Mouse (Mus musculus): Measurements from ENCODE around the gene Osbpl8. TPM values are rescaled to one million over a fixed set of nuclear protein-coding genes. Genes with fewer than 3 reads are reported as not detected.
A peak's percentile ranks its signal among the peaks of the same experiment; 100 is the strongest.

The Osbpl8 gene
- total and polyA plus RNA-seq, 3 experiments = 12.9 to 26.4 (median 23.4) TPM

- Histone ChIP-seq H3K36me3 (replicated peaks in 1 of 2; ENCODE audit: control insufficient read depth in 1 of 2, insufficient read depth in 1 of 2, low read length in 1 of 2) (no peaks in the 10 kb centered on the region), H3K4me3 (replicated peaks in 1 of 3; ENCODE audit: low read depth in 2 of 3, low read length in 2 of 3, poor library complexity in 1 of 3) (peak overlapping the region; percentile 58 to 75 (median 67)), H3K27ac (ENCODE audit: insufficient read depth, low read depth) (peak overlapping the region; percentile 99), H3K4me2 (ENCODE audit: insufficient read depth, low read depth, poor library complexity, severe bottlenecking) (peak overlapping the region; percentile 70), H3K79me2 (replicated peaks; ENCODE audit: control insufficient read depth, extremely low read depth, insufficient read depth, poor library complexity, severe bottlenecking) (no peaks in the 10 kb centered on the region), H3K9me3 (replicated peaks; ENCODE audit: low read length) (peaks cover 3% of the 10 kb centered on the region), H3K9ac (ENCODE audit: insufficient read depth, low read depth) (peak overlapping the region; percentile 69), H3K27me3 (replicated peaks) (no peaks in the 10 kb centered on the region), H3K4me1 (ENCODE audit: control insufficient read depth in 1 of 2, insufficient read depth in 2 of 2) (peaks cover 23 to 60% of the 10 kb centered on the region in 2 experiments)
- dilution Hi-C loops (cut with MboI; ENCODE audit: extremely low pct_ligation_motif_present, extremely low pct_unique_long_range_greater_than_20kb, low sequenced_read_pairs) (no loop called here), in situ Hi-C loops (cut with MboI; ENCODE audit: low pct_ligation_motif_present, low pct_unique_long_range_greater_than_20kb, low sequenced_read_pairs) (no loop called here)
- TF ChIP-seq USF2 (conservative IDR thresholded peaks at IDR 0.05; ENCODE audit: low read depth, low read length) (no peak), IRF4 (IDR thresholded peaks at IDR 0.05; ENCODE audit: low read depth, low read length) (peak; percentile 97), USF1 (IDR thresholded peaks at IDR 0.05; ENCODE audit: low read depth, low read length) (no peak), MYC (IDR thresholded peaks at IDR 0.05; ENCODE audit: low read depth, low read length) (peak; percentile 74; the same call in 1 of the 2 replicates), MXI1 (IDR thresholded peaks at IDR 0.05; ENCODE audit: low read depth, low read length) (peak; percentile 32; the same call in 1 of the 2 replicates), SIN3A (IDR thresholded peaks at IDR 0.05; ENCODE audit: low read length) (no peak), ZNF384 (IDR thresholded peaks at IDR 0.05; ENCODE audit: low read depth, low read length) (peak; percentile 36), CHD2 (IDR thresholded peaks at IDR 0.05; ENCODE audit: low read length) (peak; percentile 78; the same call in 1 of the 2 replicates), ETS1 (conservative IDR thresholded peaks at IDR 0.05; ENCODE audit: low read depth, low read length) (peak; percentile 96), MAFK (IDR thresholded peaks at IDR 0.05; ENCODE audit: insufficient replicate concordance, low read length) (0 out of 2 replicates have a peak, but pooled peaks have one; percentile 10), NRF1 (IDR thresholded peaks at IDR 0.05; ENCODE audit: low read depth, low read length) (no peak; the same call in 1 of the 2 replicates), MEF2A (IDR thresholded peaks at IDR 0.05; ENCODE audit: borderline replicate concordance, low read depth, low read length) (peak; percentile 91), ZC3H11A (IDR thresholded peaks at IDR 0.05; ENCODE audit: low read depth, low read length) (no peak), ZMIZ1 (IDR thresholded peaks at IDR 0.05; ENCODE audit: low read depth, low read length) (no peak; the same call in 1 of the 2 replicates), JUN (IDR thresholded peaks at IDR 0.05; ENCODE audit: insufficient read depth, low read depth, low read length) (peak; percentile 53), RCOR1 (conservative IDR thresholded peaks at IDR 0.05; ENCODE audit: low read depth, low read length) (peak; percentile 97), CTCF (conservative IDR thresholded peaks at IDR 0.05 in 1 of 2, IDR thresholded peaks at IDR 0.05 in 1 of 2; ENCODE audit: low read depth in 2 of 2, low read length in 2 of 2) (no peak), UBTF (IDR thresholded peaks at IDR 0.05; ENCODE audit: low read depth, low read length) (0 out of 2 replicates have a peak, but pooled peaks have one; percentile 35), PAX5 (IDR thresholded peaks at IDR 0.05; ENCODE audit: low read length) (no peak), ELF1 (IDR thresholded peaks at IDR 0.05; ENCODE audit: low read depth, low read length) (peak; percentile 37; the same call in 1 of the 2 replicates), E2F4 (IDR thresholded peaks at IDR 0.05; ENCODE audit: insufficient replicate concordance, low read depth, low read length) (peak; percentile 58; the same call in 1 of the 2 replicates), POLR2A (IDR thresholded peaks at IDR 0.05; ENCODE audit: low read depth, low read length) (peak; percentile 40), SMC3 (IDR thresholded peaks at IDR 0.05; ENCODE audit: low read depth, low read length) (no peak), JUND (conservative IDR thresholded peaks at IDR 0.05; ENCODE audit: low read depth, low read length) (peak; percentile 82; the same call in 1 of the 2 replicates), MAZ (IDR thresholded peaks at IDR 0.05; ENCODE audit: low read depth, low read length) (peak; percentile 77), GABPA (IDR thresholded peaks at IDR 0.05; ENCODE audit: insufficient replicate concordance, low read depth, low read length) (no peak), EP300 (IDR thresholded peaks at IDR 0.05; ENCODE audit: low read length) (peak; percentile 91), MAX (IDR thresholded peaks at IDR 0.05; ENCODE audit: low read length) (peak; percentile 60; the same call in 1 of the 2 replicates), NELFE (IDR thresholded peaks at IDR 0.05; ENCODE audit: low read depth, low read length) (no peak), TCF12 (IDR thresholded peaks at IDR 0.05; ENCODE audit: low read depth, low read length) (peak; percentile 99), BHLHE40 (IDR thresholded peaks at IDR 0.05; ENCODE audit: low read depth, low read length) (peak; percentile 84), TBP (conservative IDR thresholded peaks at IDR 0.05; ENCODE audit: low read depth, low read length) (peak; percentile 63; the same call in 1 of the 2 replicates), HCFC1 (IDR thresholded peaks at IDR 0.05; ENCODE audit: low read depth, low read length) (0 out of 2 replicates have a peak, but pooled peaks have one; percentile 19)
- DNase-seq (ENCODE audit: extremely low read depth) = peak; percentile 90
Observed at GRCm38 (mm10) chr10:111157241-111157659, 7.3 kb upstream of the Osbpl8 start.

All from CH12.LX (cell line).